Mouse (Mus musculus): Measurements from ENCODE around the gene Dpagt1.

DNA sequence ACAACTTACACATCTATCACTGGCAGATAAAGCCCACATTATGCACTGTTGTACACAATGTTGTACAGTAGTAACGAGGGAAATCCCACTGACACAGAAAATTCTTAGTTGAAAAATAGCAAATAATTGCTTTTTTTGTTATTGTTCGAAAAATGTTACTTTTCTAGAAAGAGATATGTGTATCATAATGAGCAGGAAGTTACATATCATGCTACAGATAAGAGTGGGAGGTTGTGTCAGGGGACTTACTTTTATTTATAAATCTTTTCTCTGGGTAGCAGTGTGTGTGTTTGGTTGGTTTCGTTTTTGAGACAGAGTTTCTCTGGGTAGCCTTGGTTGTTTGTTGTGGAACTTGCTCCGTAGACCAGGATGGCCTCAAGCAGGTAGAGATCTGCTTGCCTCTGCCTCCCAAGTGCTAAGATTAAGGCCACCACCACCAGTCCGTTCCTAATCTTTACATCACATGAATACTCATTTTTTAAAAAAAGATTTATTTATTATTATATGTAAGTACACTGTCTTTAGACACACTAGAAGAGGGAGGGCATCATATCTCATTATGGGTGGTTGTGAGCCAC, 52.4 kb downstream of the Dpagt1 start:
- TF ChIP-seq POLR2A (IDR thresholded peaks at IDR 0.05; ENCODE audit: insufficient read depth, low read depth, low read length): no peak
- TF ChIP-seq CTCF (IDR thresholded peaks at IDR 0.05; ENCODE audit: insufficient read depth, low read depth, low read length): no peak
